Mouse (Mus musculus) limb, embryonic 14.5 days (tissue): Measurements from ENCODE around the gene Vps45. TPM values are rescaled to one million over a fixed set of nuclear protein-coding genes. Genes with fewer than 3 reads are reported as not detected.

Experiments used
- ATAC-seq: fragments of 200-750 bp; cut with Nextera tagmentation; 2 replicates; pipeline ENCODE4 v1.8.0; 2017; ENCODE audit warnings: low read depth, moderate number of reproducible peaks, moderate TSS enrichment; ENCODE audit not compliant: low FRiP score
- DNase-seq: peaks from one replicate; pipeline ENCODE4 v3.0.0-alpha.2; 2015; ENCODE audit warnings: low spot score
- H3K27ac ChIP-seq: fragments of 300-500 bp; sonication (generic); replicated peaks from 2 replicates; pipeline ENCODE4 v1.5.1; 2014; ENCODE audit warnings: low read depth, mild to moderate bottlenecking, low read length, moderate library complexity, mixed read lengths
- H3K27me3 ChIP-seq: fragments of 300-500 bp; sonication (generic); 2 replicates; pipeline ENCODE4 v1.6.1; 2014; ENCODE audit warnings: low read length, mixed read lengths; ENCODE audit not compliant: control insufficient read depth, insufficient read depth
- H3K36me3 ChIP-seq: fragments of 300-500 bp; sonication (generic); 2 replicates; pipeline ENCODE4 v1.6.1; 2014; ENCODE audit warnings: mild to moderate bottlenecking, low read length, moderate library complexity, mixed read lengths; ENCODE audit not compliant: control insufficient read depth, insufficient read depth
- H3K4me1 ChIP-seq: fragments of 300-500 bp; sonication (generic); 2 replicates; pipeline ENCODE4 v1.6.1; 2014; ENCODE audit warnings: antibody characterized with exemption, low read length, mixed read lengths; ENCODE audit not compliant: control insufficient read depth, insufficient read depth
- H3K4me2 ChIP-seq: fragments of 300-500 bp; sonication (generic); replicated peaks from 2 replicates; pipeline ENCODE4 v1.6.1; 2014; ENCODE audit warnings: low read depth, mild to moderate bottlenecking, low read length, moderate library complexity; ENCODE audit not compliant: severe bottlenecking
- H3K4me3 ChIP-seq: fragments of 300-500 bp; sonication (generic); replicated peaks from 2 replicates; pipeline ENCODE4 v1.5.1; 2014; ENCODE audit warnings: low read length
- H3K9ac ChIP-seq: fragments of 300-500 bp; sonication (generic); 2 replicates; pipeline ENCODE4 v1.6.1; 2014; ENCODE audit warnings: mild to moderate bottlenecking, low read depth, low read length, moderate library complexity; ENCODE audit not compliant: severe bottlenecking
- H3K9me3 ChIP-seq: fragments of 300-500 bp; sonication (generic); 2 replicates; pipeline ENCODE4 v1.6.1; 2016; ENCODE audit warnings: low read length; ENCODE audit not compliant: control insufficient read depth
- POLR2A ChIP-seq: fragments of 200-500 bp; IDR thresholded peaks from 2 replicates; pipeline ENCODE4 v1.8.0; 2012; ENCODE audit warnings: inconsistent platforms, mild to moderate bottlenecking, moderate library complexity, borderline replicate concordance; ENCODE audit not compliant: insufficient read depth, insufficient read length; ENCODE audit errors: extremely low read depth
- WGBS: fragments of 180-500 bp; shearing (Covaris S2); extraction: QIAGEN DNeasy Blood & Tissue Kit; methylation state at CpG from one replicate; pipeline ENCODE4 v1.1.7; 2014; 5-methylcytosine and 5-hydroxymethylcytosine counted together
- polyA plus RNA-seq, 2 experiments: library from polyadenylated mRNA; depleted of rRNA in 1 of 2; stranded (reverse) in 1 of 2; unstranded in 1 of 2; fragments of >200 nt; fragmentation: Nextera tagmentation in 1 of 2; extraction: Ambion mirVana in 1 of 2; gene quantifications; 2 replicates each; pipeline versions ENCODE4 v1.2.1 to v1.2.3; 2012 to 2014

Gene Vps45
- polyA plus RNA-seq, 2 experiments: 16.5 to 27.0 TPM

DNA sequence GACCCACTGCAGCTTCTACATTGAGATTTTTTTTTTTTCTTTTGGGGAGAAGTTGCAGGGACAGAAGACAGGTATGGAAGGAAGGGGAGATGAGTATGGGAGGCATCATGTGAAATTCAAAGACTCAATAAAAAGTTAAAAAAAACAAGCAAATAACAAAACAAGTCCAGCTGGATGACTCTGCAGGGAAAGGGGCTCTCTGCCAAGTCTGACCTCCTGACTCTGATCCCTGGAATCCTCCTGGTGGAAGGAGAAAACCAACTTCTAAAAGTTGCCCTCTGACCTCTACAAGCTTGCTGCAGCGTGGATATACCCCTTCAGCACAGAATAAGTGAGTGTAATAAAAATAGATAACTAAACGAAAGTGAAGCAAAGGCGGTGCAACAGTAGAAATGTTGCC is 20.4 kb upstream of the Vps45 start:
- TF ChIP-seq POLR2A: no peak
- H3K36me3 ChIP-seq: no peaks in the 10 kb centered on the region
- no peaks in the 10 kb centered on the region for H3K4me1 ChIP-seq
- H3K27me3 ChIP-seq: no peaks in the 10 kb centered on the region
- ATAC-seq: no peak
- no peaks in the 10 kb centered on the region for H3K9me3 ChIP-seq
- 49% methylated on average over 3 of the region's 3 CpGs for WGBS
- no peak for DNase-seq
- no peak overlapping the region for H3K27ac ChIP-seq
- no peak overlapping the region for H3K4me3 ChIP-seq
- H3K4me2 ChIP-seq: no peak overlapping the region
- no peak overlapping the region for H3K9ac ChIP-seq

DNA sequence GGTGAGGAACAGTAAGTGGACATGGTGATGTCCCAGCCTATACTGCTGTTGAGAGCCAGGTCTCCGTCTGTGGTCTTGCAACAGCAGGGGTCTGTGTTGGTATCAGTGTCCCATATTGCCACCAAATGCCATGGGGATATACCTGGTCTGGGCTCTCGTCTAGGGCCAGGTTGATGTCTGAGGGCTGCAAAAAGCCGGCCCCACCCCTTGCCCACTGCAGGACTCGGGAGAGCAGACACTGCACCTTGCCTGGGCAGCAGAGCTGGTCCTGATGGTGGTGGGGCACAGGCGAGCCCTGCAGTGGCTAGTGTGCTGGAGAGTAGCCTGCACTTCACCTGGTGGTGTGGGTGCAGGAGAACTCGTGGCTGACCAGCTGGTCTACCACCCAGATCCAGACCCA is 19.8 kb upstream of the Vps45 start:
- Histone ChIP-seq H3K27ac (no peak overlapping the region), H3K9ac (no peak overlapping the region), H3K4me2 (no peak overlapping the region), H3K27me3 (no peaks in the 10 kb centered on the region), H3K9me3 (no peaks in the 10 kb centered on the region), H3K36me3 (no peaks in the 10 kb centered on the region), H3K4me1 (no peaks in the 10 kb centered on the region), H3K4me3 (no peak overlapping the region)
- WGBS: 68% methylated on average over 6 of the region's 6 CpGs
- TF ChIP-seq POLR2A: no peak
- no peak for ATAC-seq
- no peak for DNase-seq

DNA sequence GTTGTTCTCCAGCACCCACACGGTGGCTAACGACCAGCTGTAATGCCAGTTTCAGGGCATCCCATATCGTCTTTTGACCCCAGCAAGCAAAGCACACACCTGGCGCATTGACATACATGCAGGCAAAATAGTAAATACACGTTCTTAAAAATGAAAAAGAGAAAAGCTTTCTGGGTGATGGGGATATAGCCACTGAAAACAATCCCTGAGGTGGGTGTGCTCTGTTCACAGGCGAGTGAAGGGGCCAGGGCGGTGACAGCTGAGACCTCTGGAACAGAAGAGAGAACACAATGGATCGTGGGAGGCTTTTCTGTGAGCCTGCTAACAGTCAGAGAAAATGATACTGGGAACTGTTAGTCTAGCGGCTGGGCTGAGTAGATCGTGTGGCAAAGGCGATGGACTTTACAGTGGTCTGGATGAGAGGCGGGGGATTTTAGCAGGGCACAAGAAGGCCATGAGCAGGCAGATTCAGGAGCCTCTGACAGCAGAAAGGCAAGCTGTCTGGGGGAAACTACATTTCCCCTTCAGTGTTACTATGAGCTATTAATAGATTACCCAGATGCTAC is 14.7 kb upstream of the Vps45 start:
- DNase-seq: no peak
- Histone ChIP-seq H3K9me3 (no peaks in the 10 kb centered on the region), H3K4me2 (no peak overlapping the region), H3K9ac (no peak overlapping the region), H3K27ac (no peak overlapping the region), H3K36me3 (no peaks in the 10 kb centered on the region), H3K27me3 (no peaks in the 10 kb centered on the region), H3K4me3 (no peak overlapping the region), H3K4me1 (no peaks in the 10 kb centered on the region)
- 69% methylated on average over 12 of the region's 12 CpGs for WGBS
- no peak for ATAC-seq
- no peak for TF ChIP-seq POLR2A

DNA sequence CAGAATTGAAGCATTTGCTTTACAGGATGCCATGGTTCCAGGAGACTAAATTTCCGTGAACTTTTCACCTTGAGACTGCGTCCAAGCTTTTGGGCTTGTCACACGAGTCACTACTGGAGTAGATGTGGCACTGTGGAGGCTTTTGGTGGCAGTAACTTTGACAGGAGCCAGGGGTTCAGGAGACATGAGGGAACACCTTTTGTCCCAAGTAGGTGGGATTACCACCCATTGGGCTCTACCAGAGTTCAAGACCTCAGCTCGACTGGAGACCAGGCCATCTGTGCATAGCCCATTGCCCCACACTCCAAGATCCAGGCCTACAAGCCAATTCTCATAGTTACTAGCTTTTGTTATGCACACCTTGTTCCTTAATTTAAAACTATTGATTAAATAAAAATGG is 12.0 kb upstream of the Vps45 start:
- DNase-seq: no peak
- Histone ChIP-seq H3K27me3 (no peaks in the 10 kb centered on the region), H3K4me3 (no peak overlapping the region), H3K4me2 (no peak overlapping the region), H3K36me3 (no peaks in the 10 kb centered on the region), H3K27ac (no peak overlapping the region), H3K4me1 (no peaks in the 10 kb centered on the region), H3K9me3 (no peaks in the 10 kb centered on the region), H3K9ac (no peak overlapping the region)
- no peak for ATAC-seq
- 79% methylated on average over 4 of the region's 4 CpGs for WGBS
- TF ChIP-seq POLR2A: no peak

DNA sequence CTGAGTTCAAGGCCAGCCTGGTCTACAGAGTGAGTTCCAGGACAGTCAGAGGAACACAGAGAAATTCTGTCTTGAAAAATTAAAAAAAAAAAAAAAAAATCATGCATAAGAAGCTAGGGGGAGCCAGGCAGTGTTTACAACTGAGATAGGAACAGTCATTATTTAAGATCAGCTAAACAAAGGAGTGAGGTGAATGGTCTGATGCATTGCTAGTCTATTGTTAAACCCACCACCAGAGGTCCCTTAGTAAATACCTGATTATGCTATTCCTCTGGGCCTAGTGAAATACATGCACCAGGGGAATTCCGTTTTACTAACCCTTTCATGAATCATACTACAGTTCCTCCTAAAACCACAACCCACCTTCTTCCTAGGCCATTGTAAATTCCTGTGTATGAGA is 11.3 kb upstream of the Vps45 start:
- ATAC-seq: no peak
- Histone ChIP-seq H3K36me3 (no peaks in the 10 kb centered on the region), H3K4me3 (no peak overlapping the region), H3K27ac (no peak overlapping the region), H3K4me1 (no peaks in the 10 kb centered on the region), H3K9ac (no peak overlapping the region), H3K9me3 (no peaks in the 10 kb centered on the region), H3K27me3 (no peaks in the 10 kb centered on the region), H3K4me2 (no peak overlapping the region)
- 58% methylated on average over 1 of the region's 1 CpGs for WGBS
- DNase-seq: peak; percentile 8
- TF ChIP-seq POLR2A: no peak

DNA sequence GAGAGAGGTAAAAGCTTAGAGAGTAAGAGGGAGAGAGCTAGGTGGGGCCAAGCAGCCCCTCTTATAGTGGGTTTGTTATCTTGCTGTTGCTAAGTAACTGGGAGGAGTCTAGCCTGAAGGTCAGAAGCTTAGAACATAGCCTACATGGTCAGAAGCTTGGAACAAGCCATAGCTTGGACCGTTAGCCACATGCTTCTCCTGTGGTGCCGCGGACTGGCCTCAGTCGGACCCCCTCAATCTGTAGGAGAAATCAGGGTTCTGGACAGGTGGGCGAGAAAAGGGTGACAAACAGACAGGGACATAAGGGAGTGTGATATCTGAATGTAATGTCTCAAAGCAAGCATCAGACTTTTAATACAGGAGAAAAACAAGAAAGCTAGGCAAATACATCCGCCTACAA is 10.8 kb upstream of the Vps45 start:
- H3K27ac ChIP-seq: no peak overlapping the region
- H3K9me3 ChIP-seq: no peaks in the 10 kb centered on the region
- H3K4me3 ChIP-seq: no peak overlapping the region
- WGBS: 91% methylated on average over 6 of the region's 6 CpGs
- no peak overlapping the region for H3K9ac ChIP-seq
- TF ChIP-seq POLR2A: no peak
- H3K27me3 ChIP-seq: no peaks in the 10 kb centered on the region
- H3K4me1 ChIP-seq: no peaks in the 10 kb centered on the region
- ATAC-seq (no peak), DNase-seq (no peak)
- no peak overlapping the region for H3K4me2 ChIP-seq
- no peaks in the 10 kb centered on the region for H3K36me3 ChIP-seq
